Mouse (Mus musculus): ENCODE measurements around the gene Ppp1r8.

DNA sequence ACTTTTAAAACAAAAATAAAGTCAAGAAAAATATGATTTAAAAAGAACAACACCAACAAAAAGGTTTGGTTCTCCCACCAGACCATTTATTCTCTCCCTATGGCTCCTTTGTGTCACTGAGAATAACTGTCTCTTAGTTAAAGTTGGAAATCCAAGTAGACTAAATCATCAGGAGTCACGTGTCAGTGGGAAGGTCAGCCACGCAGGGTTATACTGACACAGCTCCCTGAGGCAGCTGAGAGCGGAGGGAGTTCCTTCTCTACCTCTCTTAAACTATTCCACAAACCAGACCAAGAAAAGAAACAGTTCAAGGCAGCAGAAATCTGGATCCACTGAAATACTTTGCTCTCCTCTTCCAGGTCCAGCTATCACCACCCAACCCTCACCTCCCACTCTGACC lies 28.1 kb upstream of the Ppp1r8 start:
- no peak for TF ChIP-seq TAL1 (IDR thresholded peaks at IDR 0.05; ENCODE audit: low read length)
- TF ChIP-seq GATA1 (IDR thresholded peaks at IDR 0.05; ENCODE audit: low read length): no peak

Measured in erythroblast, embryonic 14.5 days (primary cell).